Mouse (Mus musculus) CH12.LX (cell line): ENCODE results near the gene Jmjd8. TPM values are rescaled to one million over a fixed set of nuclear protein-coding genes. Genes with fewer than 3 reads are reported as not detected.
"Not testable (repeated sequence)": the region's sequence is repeated elsewhere in the genome, so short reads cannot be mapped to it uniquely, and the experiment has no call there.

Experiments used
- DNase-seq: peaks from one replicate; pipeline ENCODE4 v3.0.0-alpha.2; 2013; ENCODE audit errors: extremely low read depth
- H3K27ac ChIP-seq: 2 replicates; pipeline ENCODE4 v1.5.1; 2012; ENCODE audit warnings: low read depth, mild to moderate bottlenecking, control low read depth, moderate library complexity; ENCODE audit not compliant: insufficient read depth
- H3K27me3 ChIP-seq: replicated peaks from 2 replicates; pipeline ENCODE3; 2012; ENCODE audit warnings: inconsistent platforms
- H3K36me3 ChIP-seq, 2 experiments: replicated peaks in 1 of 2; 2 replicates each; pipeline versions ENCODE3 to v1.6.1; 2012; ENCODE audit warnings: inconsistent platforms in 1 of 2, low read length in 1 of 2, mild to moderate bottlenecking in 1 of 2, mixed read lengths in 1 of 2, moderate library complexity in 1 of 2; ENCODE audit not compliant: control insufficient read depth in 1 of 2, insufficient read depth in 1 of 2
- H3K4me1 ChIP-seq, 2 experiments: 2 replicates each; pipeline ENCODE4 v1.6.1; 2012; ENCODE audit warnings: inconsistent platforms in 1 of 2, moderate library complexity in 1 of 2; ENCODE audit not compliant: insufficient read depth in 2 of 2, control insufficient read depth in 1 of 2
- H3K4me2 ChIP-seq: 2 replicates; pipeline ENCODE4 v1.6.1; 2012; ENCODE audit warnings: low read depth, mild to moderate bottlenecking, control low read depth; ENCODE audit not compliant: poor library complexity, insufficient read depth, severe bottlenecking
- H3K4me3 ChIP-seq, 3 experiments: fragments of 150-350 bp in 1 of 3; sonication (generic) in 1 of 3; replicated peaks in 1 of 3; 2 replicates each; pipeline versions ENCODE3 to v1.5.1; 2011 to 2012; ENCODE audit warnings: low read depth in 2 of 3, low read length in 2 of 3, mild to moderate bottlenecking in 2 of 3, moderate library complexity in 2 of 3, control low read depth in 1 of 3, improper control_type of control experiment in 1 of 3, inconsistent platforms in 1 of 3, mixed read lengths in 1 of 3; ENCODE audit not compliant: poor library complexity in 1 of 3
- H3K79me2 ChIP-seq: replicated peaks from 2 replicates; pipeline ENCODE4 v1.6.1; 2012; ENCODE audit warnings: mild to moderate bottlenecking, moderate library complexity; ENCODE audit not compliant: control insufficient read depth, poor library complexity, insufficient read depth, severe bottlenecking; ENCODE audit errors: extremely low read depth
- H3K9ac ChIP-seq: 2 replicates; pipeline ENCODE4 v1.6.1; 2012; ENCODE audit warnings: low read depth, mild to moderate bottlenecking, control low read depth, moderate library complexity; ENCODE audit not compliant: insufficient read depth
- H3K9me3 ChIP-seq: replicated peaks from 2 replicates; pipeline ENCODE3; 2012; ENCODE audit warnings: low read length, inconsistent platforms, mixed read lengths
- BHLHE40 ChIP-seq: IDR thresholded peaks from 2 replicates; pipeline ENCODE4 v1.6.1; 2011; ENCODE audit warnings: mild to moderate bottlenecking, low read depth, low read length, improper control_type of control experiment
- CTCF ChIP-seq, 2 experiments: IDR thresholded peaks in 1 of 2; conservative IDR thresholded peaks in 1 of 2; 2 replicates each; pipeline ENCODE4 v1.5.1; 2011 to 2012; ENCODE audit warnings: low read depth in 2 of 2, low read length in 2 of 2, improper control_type of control experiment in 1 of 2, inconsistent platforms in 1 of 2, mild to moderate bottlenecking in 1 of 2, moderate library complexity in 1 of 2
- E2F4 ChIP-seq: IDR thresholded peaks from 2 replicates; pipeline ENCODE4 v1.6.1; 2011; ENCODE audit warnings: low read depth, low read length, improper control_type of control experiment; ENCODE audit not compliant: insufficient replicate concordance
- ELF1 ChIP-seq: IDR thresholded peaks from 2 replicates; pipeline ENCODE4 v1.6.1; 2014; ENCODE audit warnings: low read depth, mild to moderate bottlenecking, inconsistent platforms, low read length, improper control_type of control experiment
- EP300 ChIP-seq: IDR thresholded peaks from 2 replicates; pipeline ENCODE4 v1.6.1; 2011; ENCODE audit warnings: low read length, improper control_type of control experiment
- HCFC1 ChIP-seq: IDR thresholded peaks from 2 replicates; pipeline ENCODE4 v1.6.1; 2012; ENCODE audit warnings: low read depth, mild to moderate bottlenecking, inconsistent platforms, low read length, improper control_type of control experiment
- KAT2A ChIP-seq: IDR thresholded peaks from 2 replicates; pipeline ENCODE4 v1.6.1; 2012; ENCODE audit warnings: low read length, improper control_type of control experiment, inconsistent platforms; ENCODE audit not compliant: insufficient replicate concordance
- MXI1 ChIP-seq: IDR thresholded peaks from 2 replicates; pipeline ENCODE4 v1.6.1; 2011; ENCODE audit warnings: mild to moderate bottlenecking, low read depth, low read length, improper control_type of control experiment
- POLR2A ChIP-seq: IDR thresholded peaks from 2 replicates; pipeline ENCODE4 v1.6.1; 2011; ENCODE audit warnings: low read depth, mild to moderate bottlenecking, improper control_type of control experiment, low read length
- TBP ChIP-seq: conservative IDR thresholded peaks from 2 replicates; pipeline ENCODE4 v1.6.1; 2011; ENCODE audit warnings: low read depth, low read length, improper control_type of control experiment
- TCF12 ChIP-seq: IDR thresholded peaks from 2 replicates; pipeline ENCODE4 v1.6.1; 2014; ENCODE audit warnings: low read depth, mild to moderate bottlenecking, inconsistent platforms, low read length, improper control_type of control experiment
- dilution Hi-C: fragments of 300-500 bp; cut with MboI; formaldehyde crosslinking; loops from 2 replicates; pipeline ENCODE4 v1.14.3; 2020; ENCODE audit warnings: low sequenced_read_pairs; ENCODE audit not compliant: extremely low pct_unique_long_range_greater_than_20kb, extremely low pct_ligation_motif_present
- in situ Hi-C: fragments of 300-500 bp; cut with MboI; formaldehyde crosslinking; loops from 3 replicates; pipeline ENCODE4 v1.14.3; 2019; ENCODE audit warnings: low sequenced_read_pairs, low pct_ligation_motif_present, low pct_unique_long_range_greater_than_20kb, mixed read lengths
- polyA plus RNA-seq: library from polyadenylated mRNA; unstranded; fragments of >175 nt; gene quantifications from 2 replicates; pipeline ENCODE4 v1.2.1, GENCODE M21; 2012; ENCODE audit warnings: low read depth; ENCODE audit not compliant: insufficient read length
- total RNA-seq, 2 experiments: library from RNA; depleted of rRNA; stranded (reverse); fragments of 300-350 nt in 1 of 2; fragments of >200 nt in 1 of 2; gene quantifications; 2 replicates each; pipeline ENCODE4 v1.2.3; 2012 to 2014

Jmjd8 gene
- total and polyA plus RNA-seq, 3 experiments: 4.8 to 8.3 (median 7.7) TPM

DNA sequence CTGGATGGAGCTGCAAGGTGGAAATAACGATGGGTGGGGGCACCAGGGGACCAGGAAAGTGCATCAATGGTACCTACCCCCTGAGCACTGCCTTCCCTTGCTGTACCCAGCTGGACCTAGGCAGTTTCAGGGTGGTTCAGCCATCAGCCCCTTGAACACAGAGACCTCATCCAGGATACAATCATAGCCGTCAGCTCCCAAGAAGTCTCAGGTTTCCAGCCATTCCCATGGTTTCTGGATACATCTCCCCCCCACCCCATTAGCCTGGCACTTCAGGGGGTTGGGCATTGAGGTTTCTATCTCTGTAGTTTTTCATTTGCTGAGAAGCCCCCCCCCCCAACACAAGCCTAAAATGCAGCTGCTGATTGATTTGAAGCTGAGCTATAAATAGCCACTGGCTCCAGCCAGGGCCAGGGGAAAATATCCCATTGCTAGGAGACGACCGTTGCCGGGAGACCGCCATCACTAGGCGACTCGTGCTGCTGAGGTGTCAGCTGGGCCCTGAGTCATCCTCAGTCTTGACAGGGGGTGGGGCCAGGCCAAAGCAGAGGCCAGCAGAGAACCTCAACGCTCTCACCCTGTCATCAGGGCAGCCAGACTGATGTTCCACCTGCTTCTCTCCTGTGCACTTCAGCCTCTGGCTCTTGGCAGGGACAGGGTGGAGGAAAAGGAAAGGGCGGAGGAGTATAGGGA is 25.7 kb upstream of the Jmjd8 start:
- Histone ChIP-seq H3K4me3 (no peak overlapping the region), H3K27ac (no peak overlapping the region), H3K4me1 (0 out of 4 replicates have a peak, but pooled peaks cover 0 to 3% of the 10 kb centered on the region in 2 experiments), H3K36me3 (no peaks in the 10 kb centered on the region), H3K9ac (no peak overlapping the region), H3K27me3 (peaks cover 61% of the 10 kb centered on the region), H3K79me2 (no peaks in the 10 kb centered on the region), H3K4me2 (no peak overlapping the region), H3K9me3 (peaks cover 2% of the 10 kb centered on the region)
- peak; percentile 49 for TF ChIP-seq BHLHE40
- peak; percentile 45; the same call in 1 of the 2 replicates for TF ChIP-seq MXI1
- no peak for TF ChIP-seq POLR2A
- dilution Hi-C loops: no loop called here
- no peak for DNase-seq
- in situ Hi-C loops: no loop called here

DNA sequence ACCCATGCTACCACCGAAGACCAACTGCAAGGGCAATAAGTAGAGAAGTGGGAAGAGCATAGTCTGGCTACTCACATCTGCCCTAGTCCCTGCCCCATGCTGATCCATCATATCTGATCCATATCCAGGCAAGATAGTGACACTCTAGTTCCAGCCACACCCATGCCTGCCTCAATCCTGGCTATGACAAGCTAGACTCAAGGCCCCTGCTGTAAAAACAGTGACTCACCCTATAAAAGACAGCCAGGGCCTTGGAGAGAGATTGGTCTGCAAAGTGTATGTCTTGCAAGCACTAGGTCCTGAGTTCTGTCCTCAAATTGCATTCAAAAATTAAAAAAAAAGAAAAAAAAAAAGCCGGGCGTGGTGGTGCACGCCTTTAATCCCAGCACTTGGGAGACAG is 22.2 kb upstream of the Jmjd8 start:
- Histone ChIP-seq H3K9ac (no peak overlapping the region), H3K27me3 (peaks cover 73% of the 10 kb centered on the region), H3K4me2 (no peak overlapping the region), H3K9me3 (no peaks in the 10 kb centered on the region), H3K4me1 (0 out of 4 replicates have a peak, but pooled peaks cover 0 to 3% of the 10 kb centered on the region in 2 experiments), H3K36me3 (no peaks in the 10 kb centered on the region), H3K4me3 (no peak overlapping the region), H3K27ac (no peak overlapping the region), H3K79me2 (no peaks in the 10 kb centered on the region)
- TF ChIP-seq TCF12: no peak
- TF ChIP-seq KAT2A: no peak
- no peak for TF ChIP-seq ELF1
- no peak for TF ChIP-seq HCFC1
- no peak for TF ChIP-seq EP300
- TF ChIP-seq TBP: no peak
- no peak for TF ChIP-seq E2F4
- no peak for DNase-seq
- dilution Hi-C loops: no loop called here
- in situ Hi-C loops: no loop called here

DNA sequence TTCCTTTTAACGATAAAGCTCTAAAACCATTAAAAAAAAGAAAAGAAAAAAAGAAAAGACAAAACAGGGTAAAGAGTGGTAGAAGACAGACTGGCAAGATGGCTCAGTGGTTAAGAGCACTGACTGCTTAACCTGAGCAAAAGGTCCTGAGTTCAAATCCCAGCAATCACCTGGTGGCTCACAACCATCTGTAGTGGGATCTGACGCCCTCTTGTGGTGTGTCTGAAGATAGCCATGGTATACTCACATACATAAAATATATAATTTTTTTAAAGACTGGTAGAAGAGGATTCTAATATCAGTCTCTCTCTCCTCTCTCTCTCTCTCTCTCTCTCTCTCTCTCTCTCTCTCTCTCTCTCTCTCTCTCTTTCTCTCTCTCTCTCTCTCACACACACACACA is 21.2 kb upstream of the Jmjd8 start:
- DNase-seq, H3K4me3 ChIP-seq, H3K9ac ChIP-seq, H3K4me2 ChIP-seq, H3K27ac ChIP-seq, H3K36me3 ChIP-seq, H3K79me2 ChIP-seq, H3K9me3 ChIP-seq, dilution Hi-C loops: not testable (repeated sequence)
- H3K27me3 ChIP-seq: peaks cover 74% of the 10 kb centered on the region
- TF ChIP-seq CTCF (conservative IDR thresholded peaks at IDR 0.05 in 1 of 2, IDR thresholded peaks at IDR 0.05 in 1 of 2; ENCODE audit: low read depth in 2 of 2, low read length in 2 of 2): 0 out of 4 replicates have a peak, but pooled peaks of 1 of the 2 experiments have one; percentile 14
- TF ChIP-seq, all 38 proteins: peak for 1; not testable (repeated sequence) for 37
- H3K4me1 ChIP-seq, in situ Hi-C loops: not testable (repeated sequence)
